Mouse (Mus musculus) cerebellum, postnatal 14 days (tissue): ENCODE results near the gene Cplx3.

Experiments used
- DNase-seq, 2 experiments: peaks; one replicate each; pipeline ENCODE4 v3.0.0; 2021; ENCODE audit warnings: mixed read lengths in 2 of 2

The Cplx3 gene

GRCm38 (mm10) chr9:57557215-57557614, 48.9 kb downstream of the Cplx3 start:
- no peak for DNase-seq

GRCm38 (mm10) chr9:57554753-57555152, 51.3 kb downstream of the Cplx3 start:
- no peak for DNase-seq

GRCm38 (mm10) chr9:57553119-57553518, 53.0 kb downstream of the Cplx3 start:
- no peak for DNase-seq

- DNase-seq = peak; percentile 80 to 84
Measured at GRCm38 (mm10) chr9:57552139-57552887, 53.8 kb downstream of the Cplx3 start, which contains the start of gene Mpi. Gene Mpi, minus strand, starts transcription at chr9:57552763.

- no peak for DNase-seq
Measured at GRCm38 (mm10) chr9:57550126-57550862, 55.8 kb downstream of the Cplx3 start.
